Mouse (Mus musculus) E14TG2a.4 (cell line): ENCODE measurements around the gene Git1.

Experiments
- CTCF ChIP-seq: conservative IDR thresholded peaks from 2 replicates; pipeline ENCODE4 v1.5.1; 2014; ENCODE audit warnings: low read length
- NANOG ChIP-seq: IDR thresholded peaks from 2 replicates; pipeline ENCODE4 v1.6.1; 2014; ENCODE audit warnings: borderline replicate concordance, low read length, mixed read lengths
- POU5F1 ChIP-seq: IDR thresholded peaks from 2 replicates; pipeline ENCODE4 v1.6.1; 2014; ENCODE audit warnings: low read length, borderline replicate concordance

DNA sequence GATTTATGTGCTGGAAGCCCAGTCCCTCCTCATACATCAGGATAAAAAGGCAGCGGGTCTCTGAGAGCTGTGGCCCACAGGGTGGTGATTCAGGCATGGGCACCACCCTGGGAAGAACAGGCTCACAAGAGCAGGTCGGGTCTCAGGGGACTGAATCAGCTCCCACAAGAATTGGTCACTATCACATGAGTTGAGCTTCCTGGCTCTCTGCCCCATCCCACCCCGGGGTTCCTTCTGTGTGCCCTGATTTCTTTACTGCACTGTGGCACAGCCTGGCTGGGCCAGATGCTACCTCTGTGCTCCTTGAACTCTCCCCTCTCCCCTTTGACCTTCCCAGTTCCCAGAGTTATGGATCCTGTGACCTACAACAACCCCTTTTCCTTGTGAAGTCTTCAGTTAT lies 10.3 kb upstream of the Git1 start:
- no peak for TF ChIP-seq CTCF
- TF ChIP-seq POU5F1: no peak
- no peak for TF ChIP-seq NANOG
